Mouse (Mus musculus) bone marrow macrophage, adult 2 months (primary cell): ENCODE measurements at regions not wholly inside any gene's neighbourhood (a gene's known extent, or its start where the extent isn't known, plus 50 kb on each side); places are given as distances from the start of the nearest gene placed in this dataset.

Source experiments
- H3K27ac ChIP-seq: 2 replicates; pipeline ENCODE4 v1.5.1; 2012; ENCODE audit warnings: low read depth, low read length; ENCODE audit not compliant: insufficient read depth
- H3K4me1 ChIP-seq: 2 replicates; pipeline ENCODE4 v1.6.1; 2012; ENCODE audit warnings: low read length; ENCODE audit not compliant: control insufficient read depth, insufficient read depth
- H3K4me3 ChIP-seq: 2 replicates; pipeline ENCODE4 v1.5.1; 2012; ENCODE audit warnings: mild to moderate bottlenecking, low read length, moderate library complexity; ENCODE audit not compliant: insufficient read depth
- CTCF ChIP-seq: IDR thresholded peaks from 2 replicates; pipeline ENCODE4 v1.5.1; 2012; ENCODE audit warnings: low read depth, mild to moderate bottlenecking, low read length, moderate library complexity
- POLR2A ChIP-seq: IDR thresholded peaks from 2 replicates; pipeline ENCODE4 v1.6.1; 2012; ENCODE audit warnings: mild to moderate bottlenecking, low read depth, low read length, borderline replicate concordance

GRCm38 (mm10) chr6:100430286-100430685 is 143.0 kb upstream of the Rybp start:
- no peak for TF ChIP-seq POLR2A
- TF ChIP-seq CTCF: no peak
- no peak overlapping the region for H3K27ac ChIP-seq
- H3K4me1 ChIP-seq: peaks cover 2% of the 10 kb centered on the region

GRCm38 (mm10) chr6:100429511-100429910 is 142.2 kb upstream of the Rybp start:
- no peak overlapping the region for H3K4me3 ChIP-seq

More at GRCm38 (mm10) chr6:100430286-100430685, 143.0 kb upstream of the Rybp start:
- H3K4me3 ChIP-seq: no peak overlapping the region

GRCm38 (mm10) chr6:100428759-100429158 is 141.5 kb upstream of the Rybp start:
- no peak for TF ChIP-seq POLR2A
- no peak for TF ChIP-seq CTCF
- Histone ChIP-seq H3K4me3 (no peak overlapping the region), H3K27ac (no peak overlapping the region), H3K4me1 (peaks cover 2% of the 10 kb centered on the region; the same call in 1 of the 2 replicates)

More at GRCm38 (mm10) chr6:100429511-100429910, 142.2 kb upstream of the Rybp start:
- H3K27ac ChIP-seq: no peak overlapping the region
- peaks cover 2% of the 10 kb centered on the region; the same call in 1 of the 2 replicates for H3K4me1 ChIP-seq
- TF ChIP-seq CTCF (no peak), POLR2A (no peak)

- no peak overlapping the region for H3K27ac ChIP-seq
- H3K4me3 ChIP-seq: no peak overlapping the region
- peaks cover 2% of the 10 kb centered on the region; the same call in 1 of the 2 replicates for H3K4me1 ChIP-seq
- TF ChIP-seq POLR2A (no peak), CTCF (no peak)
Observed at GRCm38 (mm10) chr6:100425551-100425950, 138.3 kb upstream of the Rybp start.

GRCm38 (mm10) chr6:100424788-100425403 is 137.6 kb upstream of the Rybp start:
- peaks cover 2% of the 10 kb centered on the region; the same call in 1 of the 2 replicates for H3K4me1 ChIP-seq
- no peak for TF ChIP-seq CTCF
- TF ChIP-seq POLR2A: no peak
- no peak overlapping the region for H3K27ac ChIP-seq
- no peak overlapping the region for H3K4me3 ChIP-seq

GRCm38 (mm10) chr6:100424181-100424580 is 136.9 kb upstream of the Rybp start:
- Histone ChIP-seq H3K4me1 (peaks cover 2% of the 10 kb centered on the region; the same call in 1 of the 2 replicates), H3K27ac (no peak overlapping the region), H3K4me3 (no peak overlapping the region)
- TF ChIP-seq CTCF (no peak), POLR2A (no peak)

GRCm38 (mm10) chr6:100423636-100424035 is 136.4 kb upstream of the Rybp start:
- peaks cover 2% of the 10 kb centered on the region; the same call in 1 of the 2 replicates for H3K4me1 ChIP-seq
- H3K27ac ChIP-seq: no peak overlapping the region
- no peak overlapping the region for H3K4me3 ChIP-seq
- no peak for TF ChIP-seq CTCF
- no peak for TF ChIP-seq POLR2A

- Histone ChIP-seq H3K27ac (no peak overlapping the region), H3K4me3 (no peak overlapping the region), H3K4me1 (peaks cover 2% of the 10 kb centered on the region; the same call in 1 of the 2 replicates)
- no peak for TF ChIP-seq CTCF
- TF ChIP-seq POLR2A: no peak
Observed at GRCm38 (mm10) chr6:100422603-100423002, 135.3 kb upstream of the Rybp start.

GRCm38 (mm10) chr6:100421706-100422578 is 134.7 kb upstream of the Rybp start:
- Histone ChIP-seq H3K27ac (no peak overlapping the region), H3K4me3 (no peak overlapping the region), H3K4me1 (peaks cover 4% of the 10 kb centered on the region; the same call in 1 of the 2 replicates)
- TF ChIP-seq POLR2A (no peak), CTCF (no peak)

- Histone ChIP-seq H3K4me1 (peaks cover 15% of the 10 kb centered on the region), H3K4me3 (no peak overlapping the region), H3K27ac (no peak overlapping the region)
- no peak for TF ChIP-seq POLR2A
- no peak for TF ChIP-seq CTCF
Observed at GRCm38 (mm10) chr6:100420602-100421001, 133.3 kb upstream of the Rybp start.
